Mouse (Mus musculus) frontal cortex, adult (tissue): ENCODE data around the gene Anapc5.

Source experiments
- ATAC-seq: cut with Nextera tagmentation; 2 replicates; pipeline ENCODE4 v1.9.2; 2017; ENCODE audit warnings: mild to moderate bottlenecking, moderate library complexity, mixed read lengths; ENCODE audit not compliant: low TSS enrichment

The Anapc5 gene

DNA sequence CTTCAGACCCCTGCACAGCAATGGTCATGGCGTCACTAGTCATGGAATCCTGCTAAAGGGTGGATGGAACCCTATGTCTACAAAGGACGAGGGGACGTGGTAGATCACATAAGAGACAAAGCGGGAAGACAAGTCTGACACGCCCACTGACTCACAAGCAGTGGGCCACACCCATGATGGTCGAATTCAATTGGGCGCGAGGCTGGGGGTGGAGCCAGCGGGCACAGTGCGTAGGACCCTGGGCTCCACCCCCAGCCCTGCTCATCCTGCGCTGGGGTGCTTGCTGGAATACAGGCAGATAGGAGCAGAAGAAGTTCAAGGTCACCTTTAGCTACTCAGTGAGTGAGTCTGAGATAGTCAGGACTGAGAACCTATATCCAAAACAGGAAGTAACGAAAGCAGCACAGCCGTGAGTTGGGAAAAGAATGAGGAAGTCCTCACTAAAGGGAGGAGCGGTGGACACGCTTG is 52.0 kb downstream of the Anapc5 start:
- no peak for ATAC-seq

DNA sequence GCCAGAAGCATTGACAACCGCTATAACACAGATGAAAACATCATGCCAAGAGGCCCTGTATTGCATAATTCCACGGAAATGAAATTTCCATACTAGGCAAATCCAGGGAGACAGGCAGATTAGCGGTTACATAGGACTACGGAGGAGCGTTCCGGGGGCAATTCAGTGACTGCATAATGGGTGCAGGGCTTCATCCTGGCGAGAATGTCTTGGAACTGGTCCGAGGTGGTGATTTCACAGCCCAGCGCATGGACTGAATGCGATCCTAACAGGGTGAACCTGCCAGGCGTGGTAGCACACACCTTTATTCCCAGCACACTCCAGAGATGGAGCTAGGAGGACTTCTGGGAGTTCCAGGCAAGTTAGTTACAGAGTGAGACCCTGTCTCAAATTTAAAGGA is 53.9 kb downstream of the Anapc5 start:
- no peak for ATAC-seq

DNA sequence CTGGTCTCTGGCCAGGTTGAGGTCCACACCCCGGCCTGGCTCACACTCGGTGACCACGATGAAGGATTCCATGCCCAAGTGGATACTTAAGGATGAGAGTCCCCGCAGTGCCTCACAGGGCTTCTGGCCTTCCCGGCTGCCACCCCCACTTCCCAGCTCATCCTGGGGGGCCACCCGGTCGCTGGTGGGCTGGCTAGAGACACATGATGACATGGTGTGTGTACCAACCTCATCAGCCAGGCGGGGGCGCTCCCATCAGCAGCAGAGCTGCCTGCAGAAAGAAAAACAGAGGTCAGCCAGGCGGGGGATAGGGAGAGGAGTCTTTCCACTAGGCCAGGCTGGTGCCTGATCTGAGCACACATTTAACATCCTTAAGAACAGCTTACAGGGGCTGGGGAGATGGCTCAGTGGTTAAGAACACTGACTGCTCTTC is 57.1 kb downstream of the Anapc5 start:
- no peak for ATAC-seq

DNA sequence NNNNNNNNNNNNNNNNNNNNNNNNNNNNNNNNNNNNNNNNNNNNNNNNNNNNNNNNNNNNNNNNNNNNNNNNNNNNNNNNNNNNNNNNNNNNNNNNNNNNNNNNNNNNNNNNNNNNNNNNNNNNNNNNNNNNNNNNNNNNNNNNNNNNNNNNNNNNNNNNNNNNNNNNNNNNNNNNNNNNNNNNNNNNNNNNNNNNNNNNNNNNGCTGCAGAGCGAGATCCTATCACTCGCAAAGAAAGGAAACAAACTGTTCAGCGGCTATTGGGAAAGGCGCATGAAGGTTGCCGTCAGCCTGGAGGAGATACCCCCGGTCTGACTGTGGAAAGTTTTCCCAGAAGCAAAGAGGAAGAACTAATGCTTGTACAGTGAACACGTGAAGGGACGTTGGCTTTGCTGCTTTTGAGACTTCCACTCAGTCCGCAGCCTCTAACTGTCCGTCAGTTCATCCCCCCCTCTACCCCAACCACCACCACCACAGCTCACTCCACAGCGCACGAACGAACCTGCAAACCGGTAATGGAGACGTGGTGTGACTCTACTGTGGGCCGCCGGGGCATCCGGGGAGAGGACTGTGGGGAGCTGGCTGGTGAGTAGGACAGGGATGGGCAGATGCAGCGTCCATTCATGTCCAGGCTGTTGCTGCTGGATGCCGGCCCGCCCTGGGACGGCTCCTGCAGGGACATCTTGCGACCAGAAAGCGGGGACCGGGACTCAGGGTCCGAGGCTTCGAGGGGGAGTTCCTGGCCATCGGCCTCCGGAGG is 57.7 kb downstream of the Anapc5 start:
- ATAC-seq, result no peak

DNA sequence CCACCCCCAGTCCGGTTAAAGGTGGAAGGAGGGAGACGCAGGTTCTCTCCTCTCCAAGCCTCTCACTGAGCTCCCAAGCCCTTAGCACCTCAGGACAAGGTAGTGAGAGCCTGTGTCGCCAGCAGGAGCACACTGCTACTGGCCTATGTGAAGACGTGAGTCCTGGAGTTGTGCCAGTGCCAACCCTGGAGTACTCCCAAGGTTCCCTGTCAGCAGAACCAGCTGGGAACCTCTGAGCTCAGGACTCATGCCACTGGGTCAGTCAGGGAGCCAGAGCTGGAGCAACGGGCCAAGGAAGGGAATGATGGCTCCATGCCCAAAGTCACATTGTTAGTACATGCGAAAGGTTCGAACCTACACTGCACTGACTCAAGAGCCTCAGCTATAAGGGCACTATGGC is 64.5 kb downstream of the Anapc5 start:
- no peak for ATAC-seq

DNA sequence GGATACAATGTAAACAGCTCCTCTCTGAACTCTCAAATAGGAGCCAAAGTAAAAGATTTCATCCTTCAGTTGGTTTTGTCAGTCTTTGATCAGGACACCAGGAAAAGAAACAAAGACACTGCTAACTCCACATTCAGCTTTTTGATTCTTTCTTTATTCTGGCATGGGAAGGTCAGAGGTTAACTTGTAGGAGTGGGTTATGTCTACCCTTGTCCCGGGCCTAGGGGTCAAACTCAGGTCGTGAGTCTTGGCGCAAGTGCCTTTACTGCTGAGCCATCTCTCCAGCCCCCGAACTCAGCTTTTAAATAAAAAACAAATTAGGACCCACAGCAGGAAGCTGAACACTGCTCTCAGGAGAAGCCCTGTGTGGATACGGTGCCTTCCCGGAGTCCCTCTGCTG is 65.0 kb downstream of the Anapc5 start:
- ATAC-seq, result no peak

DNA sequence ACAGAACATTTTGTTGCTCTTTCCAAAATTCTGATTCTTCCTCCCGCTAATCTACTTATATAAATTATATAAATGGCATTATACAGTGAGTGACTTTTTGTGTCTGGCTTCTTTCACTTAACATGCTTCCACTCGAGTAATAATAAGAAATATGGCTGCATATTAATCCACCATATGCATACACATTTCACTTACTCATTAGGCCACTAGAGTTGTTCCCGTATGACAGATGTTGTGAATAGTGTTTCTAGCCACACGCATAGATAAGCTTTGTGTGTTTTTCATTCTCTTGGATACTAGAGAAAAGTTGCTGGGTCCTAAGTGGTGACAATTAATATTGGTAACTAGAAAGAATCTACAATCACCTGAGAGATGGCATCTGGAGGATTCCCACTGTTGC is 65.5 kb downstream of the Anapc5 start:
- ATAC-seq, result no peak

DNA sequence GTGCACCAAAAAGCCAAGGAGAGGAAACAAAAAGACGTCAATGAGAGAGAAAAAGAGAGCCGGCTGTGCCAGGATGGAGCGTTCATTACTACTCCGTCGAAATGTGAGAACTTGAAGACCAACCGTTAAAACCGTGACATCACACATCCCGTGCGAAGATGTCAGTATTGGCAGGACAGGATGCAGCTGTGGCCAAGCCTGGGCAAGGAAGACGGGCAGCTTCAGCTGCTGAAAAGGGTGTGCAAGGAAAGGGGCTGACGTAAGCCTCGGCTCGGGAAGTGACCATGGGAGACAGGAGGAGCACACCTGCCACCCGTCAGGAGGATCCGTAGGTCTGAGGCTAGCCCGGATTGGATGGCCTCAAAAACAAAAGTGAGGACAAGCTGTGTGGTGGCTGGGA is 66.7 kb downstream of the Anapc5 start:
- no peak for ATAC-seq

DNA sequence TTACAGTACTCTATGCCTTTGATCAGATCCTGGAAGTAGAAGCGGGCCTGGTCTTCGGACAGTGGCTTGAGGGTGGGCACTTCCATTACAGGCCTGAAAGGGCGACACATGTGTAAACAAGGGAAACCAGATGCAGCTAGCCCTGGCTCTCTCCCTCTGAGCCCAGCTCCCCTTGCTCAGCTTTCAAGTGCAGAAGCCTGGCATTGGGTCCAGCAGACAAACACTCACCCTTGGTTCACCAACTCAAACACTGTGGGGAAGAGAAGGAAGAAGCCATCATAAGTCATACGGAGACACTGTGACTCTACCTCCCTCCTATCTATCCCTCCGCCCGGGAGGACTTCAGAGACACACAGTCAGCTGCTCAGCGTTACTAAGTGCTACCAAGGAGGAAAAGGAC is 73.2 kb downstream of the Anapc5 start:
- no peak for ATAC-seq

DNA sequence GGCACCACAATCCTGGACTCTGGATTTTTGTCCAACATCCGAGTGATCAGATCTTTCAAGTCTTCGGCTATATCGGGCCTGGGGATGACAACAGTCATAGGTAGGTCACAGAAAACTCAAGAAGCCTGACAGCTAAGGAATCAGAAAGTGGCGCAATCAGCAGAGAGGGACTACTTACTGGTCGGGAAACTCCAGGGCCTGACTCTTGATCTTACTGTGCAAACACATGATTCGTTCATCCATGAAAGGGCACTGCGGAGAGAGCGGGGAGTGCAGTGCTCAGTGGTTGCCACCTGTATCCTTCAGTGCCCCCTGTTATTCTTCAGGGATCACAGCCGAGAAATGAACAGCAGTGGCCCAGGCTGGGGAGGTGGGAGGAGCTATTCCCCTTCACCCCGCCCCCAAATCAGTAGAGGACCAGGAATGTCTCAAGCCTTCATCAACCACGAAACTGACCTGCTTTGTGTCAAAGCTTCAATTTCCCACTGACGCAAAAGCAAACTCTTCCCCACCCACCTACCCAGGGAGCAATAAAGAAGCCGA is 77.2 kb downstream of the Anapc5 start:
- ATAC-seq, result no peak
